Mouse (Mus musculus) heart, postnatal 36 days (tissue): Measurements from ENCODE around the gene Pola1. TPM values are rescaled to one million over a fixed set of nuclear protein-coding genes. Genes with fewer than 3 reads are reported as not detected.

Source experiments
- DNase-seq, 2 experiments: peaks; one replicate each; pipeline ENCODE4 v3.0.0; 2021 to 2022
- intact Hi-C: fragments of 180-260 bp; cut with DNase I; formaldehyde crosslinking; loops from one replicate; pipeline ENCODE4 v1.15.1; 2025
- total RNA-seq, 2 experiments: library from RNA; stranded (reverse); gene quantifications; 2 replicates each; pipeline ENCODE4 v1.2.3; 2021

Gene Pola1
- total RNA-seq, result 1 to 10 TPM; 4.0 to 4.9 TPM

DNA sequence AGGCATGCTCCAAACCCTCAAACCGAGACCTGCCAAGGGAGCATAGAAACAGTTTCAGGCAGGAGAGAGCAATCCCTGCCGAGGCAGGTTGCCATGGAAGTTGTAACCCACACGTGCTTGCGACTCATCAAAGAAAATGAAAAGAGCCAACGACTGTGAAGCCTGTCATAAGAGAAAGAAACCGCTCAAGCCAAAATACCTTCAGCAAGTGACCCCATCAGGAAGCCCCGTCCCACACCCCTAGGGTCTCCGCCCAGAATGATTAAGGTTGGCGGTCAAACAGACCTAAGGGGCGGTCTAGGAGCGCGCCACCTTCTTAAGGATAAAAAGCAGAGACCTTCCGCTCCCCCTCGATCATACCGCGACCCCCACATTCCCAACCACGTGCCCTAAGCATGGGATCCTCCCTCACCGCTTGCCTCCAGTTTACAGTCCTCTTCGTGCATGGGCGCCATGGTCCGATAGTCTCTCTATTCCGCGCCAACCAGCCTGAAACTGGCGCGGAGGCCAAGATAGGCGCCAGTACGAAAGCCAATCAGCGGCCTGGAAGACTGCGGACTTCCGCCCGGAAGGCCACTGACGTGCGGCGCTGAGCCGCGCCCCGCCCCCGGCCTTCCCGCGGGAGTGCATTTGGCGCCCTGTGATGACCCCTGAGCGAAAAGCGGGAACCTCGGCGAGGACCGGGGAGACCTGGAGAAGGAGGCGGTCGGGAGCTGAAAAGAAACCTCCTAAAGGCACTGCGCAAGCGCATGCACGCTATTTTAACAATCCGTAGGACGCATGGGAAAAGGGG, at the start of gene Pola1:
TSS of gene Pola1 (minus strand) at position 499 of the 793 bp plus-strand sequence.
- DNase-seq, result peak; percentile 84
- intact Hi-C loops, result loop anchor here (5.0 kb wide), 1 partner anchor 200 kb away; the partner anchor contains the start of gene Pdk3

DNA sequence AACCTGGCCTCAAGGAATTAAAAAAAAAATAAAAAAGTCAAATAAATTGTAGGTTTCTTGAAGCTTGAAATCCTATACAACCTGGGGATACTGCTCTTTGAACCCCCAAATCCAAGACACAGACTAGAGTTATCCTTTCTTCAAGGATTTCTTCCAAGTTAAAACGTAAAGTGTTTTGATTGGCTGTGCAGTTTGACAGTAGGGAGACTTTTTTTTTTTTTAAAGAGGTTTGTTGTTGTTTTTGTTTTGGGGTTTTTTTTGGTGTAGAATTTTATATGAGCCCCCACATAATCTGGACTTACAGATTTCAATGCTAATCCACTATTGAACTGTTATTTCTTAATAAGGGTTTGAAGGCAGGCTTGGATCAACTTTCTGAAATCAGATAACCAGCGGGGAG, 44.3 kb upstream of the Pola1 start:
- DNase-seq, result no peak
- intact Hi-C loops, result no loop called here

DNA sequence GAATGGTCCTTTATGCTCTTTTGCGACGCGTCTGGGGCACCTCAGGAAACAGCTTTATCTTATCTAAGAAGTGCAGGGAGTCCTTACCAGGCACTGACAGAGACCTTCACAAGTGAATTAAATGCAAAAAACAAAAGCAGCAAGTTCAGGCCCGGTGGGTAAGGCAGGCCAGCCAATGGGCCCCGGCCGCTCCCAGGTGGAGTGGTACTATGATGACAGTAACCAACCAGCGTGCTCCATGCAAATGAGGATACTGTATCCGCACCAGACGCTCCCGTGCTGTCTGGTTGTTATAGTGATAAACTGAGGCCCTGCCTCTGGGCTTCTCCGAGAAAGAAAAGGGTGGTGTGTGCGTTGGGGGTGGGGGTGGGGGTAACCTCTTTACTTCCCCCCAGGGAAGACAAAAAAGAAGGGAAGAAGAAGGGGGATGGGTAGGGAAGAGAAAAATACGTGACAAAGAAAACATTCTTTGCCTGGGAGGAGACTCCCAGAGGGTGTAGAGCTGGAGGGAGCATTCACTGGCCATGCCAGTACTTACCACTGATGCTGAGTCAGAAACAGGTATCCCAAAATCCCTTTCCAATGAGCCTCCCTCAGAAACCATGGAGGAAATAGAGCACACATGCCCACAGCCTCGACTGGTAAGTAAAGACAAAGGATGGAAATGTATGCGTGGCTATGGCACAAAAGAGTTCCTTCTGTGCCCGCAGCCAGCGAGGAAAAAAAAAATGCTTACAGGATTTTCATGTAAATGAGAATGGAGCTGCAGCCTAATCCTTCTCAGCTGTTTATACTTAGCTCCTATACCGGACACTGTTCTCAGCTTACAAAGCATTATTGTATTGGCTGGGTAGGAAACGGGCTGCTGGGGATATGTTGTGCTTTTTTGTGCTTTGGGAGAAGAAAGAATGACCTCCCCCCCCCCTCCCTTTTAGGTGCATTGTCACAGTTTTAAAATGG, 43.2 kb upstream of the Pola1 start:
- intact Hi-C loops, result no loop called here
- DNase-seq, result peak; percentile 1 to 3

DNA sequence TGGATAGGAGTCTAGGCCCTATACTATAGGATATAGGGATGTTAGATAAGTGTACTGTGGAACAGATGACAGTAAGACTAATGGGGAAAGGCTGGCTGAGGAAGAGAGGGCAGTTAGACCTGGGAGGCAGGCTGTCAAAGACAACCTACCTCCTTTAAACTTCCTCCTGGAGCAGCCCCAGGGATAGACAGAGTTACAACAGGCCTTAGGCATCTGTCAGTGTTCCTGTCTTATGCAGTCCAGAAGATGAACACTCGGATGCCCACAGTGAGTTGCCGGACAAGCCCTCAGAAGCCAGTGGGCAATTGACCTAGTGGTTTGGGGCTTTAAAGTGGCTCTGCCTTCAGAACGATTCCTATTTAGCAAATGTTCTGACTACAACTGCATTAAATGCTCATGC, 42.5 kb upstream of the Pola1 start:
- intact Hi-C loops, result no loop called here
- no peak for DNase-seq

DNA sequence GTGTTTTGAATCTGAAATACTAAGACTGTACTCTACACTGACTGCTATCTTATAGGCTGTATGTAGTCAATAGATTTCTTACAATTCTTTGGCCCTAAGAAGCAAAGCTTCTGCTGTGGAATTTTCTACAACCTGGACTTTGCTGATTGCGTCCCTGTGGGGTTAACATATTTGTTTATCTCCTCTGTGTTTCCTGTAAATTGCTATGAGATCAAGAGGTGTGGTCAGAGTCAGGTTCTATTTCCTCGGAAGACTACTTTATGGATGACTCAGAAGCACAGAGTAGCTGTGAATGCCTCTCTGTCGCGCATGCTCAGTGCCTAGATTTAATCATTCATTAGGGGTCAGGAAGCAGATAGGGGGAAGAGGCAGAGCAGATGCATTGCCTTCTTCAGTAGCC, 32.8 kb upstream of the Pola1 start:
- no peak for DNase-seq
- intact Hi-C loops, result no loop called here

DNA sequence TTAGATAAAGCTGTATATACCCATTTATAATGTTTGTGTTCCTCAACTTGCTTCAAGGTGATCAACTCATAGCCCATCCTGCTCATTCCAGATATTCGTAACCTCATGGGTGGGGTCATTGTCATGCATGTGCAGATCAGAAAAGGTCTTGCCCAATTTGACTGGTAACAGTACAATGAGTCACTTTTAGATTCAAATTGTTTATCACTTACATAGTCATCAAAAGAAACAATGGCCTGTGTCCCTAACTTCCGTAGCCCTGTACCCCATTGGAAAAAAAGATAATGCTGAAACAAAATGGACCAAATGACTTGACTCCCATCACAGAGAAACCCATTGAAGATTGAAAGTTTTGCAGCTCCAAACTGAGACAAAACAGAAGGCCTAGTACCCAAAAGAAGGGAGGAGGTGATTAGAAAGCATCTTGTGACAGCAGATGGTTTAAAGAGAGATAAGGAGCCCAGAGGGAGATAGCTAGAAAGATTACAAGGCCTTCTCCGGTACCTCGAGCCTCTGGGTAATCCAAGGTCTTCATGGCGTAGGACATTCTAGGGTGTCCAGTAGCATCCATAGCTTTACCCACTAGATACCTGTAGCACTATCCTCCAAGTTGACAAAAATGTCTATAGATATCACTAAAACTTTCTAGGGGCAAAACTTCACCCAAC, 32.1 kb upstream of the Pola1 start:
- DNase-seq, result no peak
- intact Hi-C loops, result no loop called here

DNA sequence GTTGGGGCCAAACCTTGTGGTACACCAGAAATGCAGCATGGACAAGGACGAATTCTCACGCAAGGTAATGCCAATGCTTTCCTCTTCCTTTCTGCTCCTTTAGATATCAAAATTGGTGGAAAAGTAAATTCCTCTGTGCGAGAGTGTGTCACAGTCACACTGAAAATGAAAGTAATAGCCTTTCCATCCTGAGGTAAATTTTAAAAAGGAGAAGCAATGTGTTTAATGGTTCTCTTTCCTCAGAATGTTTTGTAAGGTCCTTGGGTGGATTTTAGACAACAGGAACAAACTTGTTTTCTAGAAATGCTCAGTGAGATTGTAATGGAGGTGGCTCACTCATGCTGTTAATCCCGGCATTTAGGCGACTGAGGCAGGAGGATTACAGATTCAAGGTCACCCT, 23.2 kb upstream of the Pola1 start:
- no peak for DNase-seq
- intact Hi-C loops, result no loop called here

DNA sequence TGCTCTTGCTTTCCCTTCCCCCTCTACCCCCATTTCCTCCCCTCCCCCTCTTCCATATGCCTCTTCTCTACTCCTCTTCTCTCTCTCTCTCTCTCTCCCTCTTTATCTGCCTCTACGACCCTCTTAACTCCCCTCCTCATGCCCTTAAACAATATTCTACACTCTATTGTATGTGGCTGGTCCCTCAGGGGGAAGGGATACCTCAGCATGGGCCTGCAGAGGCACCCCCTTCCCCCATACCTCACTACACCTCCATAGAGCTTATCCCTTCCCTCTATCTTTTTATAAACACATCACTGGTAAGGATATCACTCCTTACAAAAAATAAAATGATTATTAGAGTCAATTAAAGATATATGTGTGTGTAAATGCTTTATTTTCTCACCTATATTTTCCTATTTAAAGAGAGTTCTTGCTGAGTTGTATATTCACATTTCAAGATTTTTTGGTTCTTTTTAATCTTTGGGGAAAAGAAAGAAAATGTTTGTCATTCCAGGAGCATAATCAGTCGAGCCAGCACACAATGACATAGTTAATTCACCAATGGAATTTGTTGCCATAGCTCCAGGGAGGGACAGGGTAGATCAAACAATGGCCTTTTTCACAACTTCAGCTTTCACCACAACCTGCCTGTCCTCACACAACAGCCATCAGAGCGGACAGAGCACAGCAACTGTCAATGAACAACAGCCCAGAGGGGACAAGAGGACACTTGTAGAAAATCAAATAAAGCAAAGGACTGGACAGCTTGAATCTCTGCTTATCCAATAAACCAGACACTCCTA, 22.5 kb upstream of the Pola1 start, which contains the start of gene Pcyt1b:
TSS of gene Pcyt1b (plus strand) at position 646 of the 785 bp plus-strand sequence.
- intact Hi-C loops, result no loop called here
- DNase-seq, result no peak

DNA sequence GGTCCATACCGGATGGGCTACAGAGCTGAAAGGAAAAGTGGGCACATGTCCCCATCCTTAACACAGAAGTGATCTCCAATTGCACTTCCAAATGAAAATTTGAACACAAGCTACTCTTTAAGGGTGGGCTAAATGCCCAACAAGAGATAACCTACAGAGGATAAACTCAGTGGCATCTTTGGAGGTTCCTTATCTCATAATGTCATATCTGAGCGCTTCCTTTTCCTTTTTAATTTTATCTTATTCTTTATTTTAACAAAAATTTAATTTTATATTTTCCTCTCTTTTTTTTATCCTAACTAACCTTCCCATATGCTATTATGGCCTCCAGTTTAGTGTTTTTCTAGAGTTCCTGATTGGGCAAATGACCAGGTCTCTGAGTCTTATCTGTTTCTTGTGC, 18.8 kb upstream of the Pola1 start:
- DNase-seq, result no peak
- intact Hi-C loops, result no loop called here

DNA sequence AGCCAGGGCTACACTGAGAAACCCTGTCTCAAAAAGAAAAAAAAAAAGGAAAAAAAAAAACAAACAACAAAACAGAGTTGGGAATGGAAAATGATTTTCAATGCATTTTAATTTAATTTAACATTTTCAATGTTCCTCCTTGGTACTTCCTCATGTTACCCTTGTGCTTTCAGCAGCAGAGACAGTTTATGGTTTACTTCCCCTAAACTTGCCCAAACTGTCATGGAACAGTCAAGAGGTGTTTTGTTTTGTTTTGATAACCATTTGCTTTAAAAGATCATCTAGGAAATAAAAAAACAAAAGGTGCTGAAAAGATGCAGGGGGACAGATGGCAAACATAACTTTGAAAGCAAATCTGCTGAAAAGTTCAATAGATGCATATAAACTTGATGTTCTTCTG, 12.1 kb upstream of the Pola1 start:
- intact Hi-C loops, result no loop called here

DNA sequence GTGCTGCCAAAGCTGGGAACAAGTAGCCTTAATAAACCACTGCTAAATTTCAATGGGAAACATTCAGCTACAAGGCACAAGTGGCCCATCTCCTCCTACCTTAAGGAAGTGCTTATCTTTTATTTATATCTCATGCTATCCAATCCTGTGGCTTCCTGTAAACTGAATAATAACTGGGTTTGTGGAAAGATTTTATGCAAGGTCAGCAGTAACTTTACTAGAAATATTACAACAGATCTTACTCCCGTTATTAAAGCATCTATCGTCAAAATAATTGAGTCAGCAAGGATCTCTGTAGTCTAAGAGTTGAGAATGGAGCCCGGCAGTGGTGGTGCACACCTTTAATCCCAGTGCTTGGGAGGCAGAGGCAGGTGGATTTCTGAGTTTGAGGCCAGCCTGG, 11.6 kb upstream of the Pola1 start:
- intact Hi-C loops, result no loop called here
- DNase-seq, result no peak

More for the DNA sequence above, 12.1 kb upstream of the Pola1 start:
- no peak for DNase-seq

DNA sequence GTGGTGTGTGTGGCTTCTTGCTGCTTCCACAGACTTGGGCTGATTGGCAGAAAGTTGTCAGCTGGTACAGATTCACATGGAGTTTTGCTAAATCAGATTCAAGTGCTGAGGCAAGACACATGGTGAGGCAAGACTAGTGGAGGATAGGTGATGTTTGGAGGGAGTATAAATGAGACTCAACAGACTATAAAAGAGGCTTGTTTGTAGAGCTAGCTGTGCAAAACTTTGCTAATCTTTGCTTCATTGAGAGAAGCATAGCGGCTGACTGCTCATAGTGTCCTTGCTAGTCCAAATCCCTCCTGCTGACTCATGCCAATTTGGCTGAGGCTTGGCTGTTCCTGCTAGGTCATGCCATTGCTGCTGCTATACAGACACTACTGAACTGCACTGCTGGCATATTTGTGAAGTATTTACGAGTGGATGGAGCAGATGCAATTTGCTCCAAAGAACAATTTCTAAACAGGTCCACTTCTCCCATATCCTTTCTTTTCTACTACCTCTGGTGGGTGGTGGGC, 3.0 kb upstream of the Pola1 start:
- intact Hi-C loops, result loop anchor here (5.0 kb wide), 1 partner anchor 197 kb away; the partner anchor contains the start of gene Pdk3
- DNase-seq, result peak in 1 of 2 experiments; percentile 4

DNA sequence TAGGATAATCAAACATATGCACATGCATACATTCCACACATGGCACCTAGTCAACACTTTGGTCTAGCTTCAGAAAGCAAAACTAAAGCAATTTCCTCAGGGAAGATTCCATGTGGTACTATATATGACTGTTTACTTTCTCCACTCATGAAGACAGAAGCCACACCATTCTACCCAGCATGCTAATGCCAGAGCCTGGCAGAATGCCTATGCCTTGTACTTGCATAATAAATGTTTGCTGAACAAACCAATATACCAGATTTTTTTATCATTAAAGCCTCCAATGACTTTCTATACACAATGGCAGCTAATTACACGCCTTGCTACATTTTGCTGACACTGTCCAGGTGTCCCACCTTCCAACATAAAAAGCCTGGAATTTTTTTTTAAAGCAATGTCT, 1.7 kb downstream of the Pola1 start:
- no peak for DNase-seq
- intact Hi-C loops, result loop anchor here (5.0 kb wide), 1 partner anchor 202 kb away; the partner anchor contains the start of gene Pdk3

DNA sequence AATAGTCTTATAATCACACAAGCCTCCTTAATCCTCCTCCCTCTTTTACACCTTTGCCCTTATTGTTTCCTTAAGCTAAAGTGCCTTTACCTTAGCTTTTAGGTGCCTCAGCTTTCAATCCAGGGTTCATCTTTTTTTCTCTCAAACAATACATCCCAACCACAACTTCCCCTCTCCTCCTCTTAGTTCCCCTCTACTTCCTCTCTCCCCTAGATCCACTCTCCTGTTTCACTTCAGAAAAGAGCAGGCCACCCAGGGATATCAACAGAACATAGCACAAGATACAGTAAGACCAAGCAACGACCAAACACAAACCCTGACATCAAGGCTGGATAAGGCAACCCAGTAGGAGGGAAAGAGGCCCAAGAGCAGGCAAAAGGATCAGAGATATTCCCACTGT, 29.7 kb downstream of the Pola1 start:
- intact Hi-C loops, result no loop called here

DNA sequence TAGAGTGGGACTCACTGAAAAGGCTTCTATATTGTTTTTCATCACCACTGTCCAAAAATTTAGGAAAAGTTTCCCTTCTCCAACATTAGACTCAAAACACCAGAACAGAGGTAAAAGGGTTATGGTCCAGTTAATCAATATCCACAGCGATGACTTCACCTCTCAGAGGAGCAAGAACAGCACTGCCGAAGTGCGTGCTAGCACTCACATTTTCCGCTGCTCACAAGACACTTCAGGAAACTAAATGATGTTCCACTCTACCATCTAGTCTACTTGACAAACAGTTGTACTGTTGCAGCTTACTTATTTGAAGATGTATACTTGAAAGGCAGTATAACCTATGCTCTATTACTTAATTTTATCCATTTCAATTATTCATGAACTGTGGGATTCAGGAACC, 37.7 kb downstream of the Pola1 start:
- intact Hi-C loops, result no loop called here
- DNase-seq, result no peak

More for the DNA sequence above, 29.7 kb downstream of the Pola1 start:
- DNase-seq, result no peak

DNA sequence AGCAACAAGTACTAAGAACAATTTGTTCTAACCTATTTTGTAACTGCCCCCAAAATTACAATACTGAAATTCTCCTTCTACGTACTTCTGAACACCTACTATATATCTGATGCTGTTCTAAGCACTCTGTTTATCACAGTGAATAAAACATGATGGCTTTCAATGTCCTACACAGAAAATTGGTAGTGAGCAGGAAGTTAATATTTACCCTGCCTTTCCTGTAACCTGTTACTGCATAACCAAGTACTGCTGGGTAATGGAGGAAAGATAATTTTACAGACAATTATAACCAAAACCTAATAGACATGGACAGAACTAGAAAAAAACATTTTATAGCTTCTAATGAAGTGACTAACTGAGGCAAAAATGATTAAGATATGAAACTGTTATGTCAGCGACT, 51.0 kb downstream of the Pola1 start:
- intact Hi-C loops, result no loop called here
- DNase-seq, result no peak

DNA sequence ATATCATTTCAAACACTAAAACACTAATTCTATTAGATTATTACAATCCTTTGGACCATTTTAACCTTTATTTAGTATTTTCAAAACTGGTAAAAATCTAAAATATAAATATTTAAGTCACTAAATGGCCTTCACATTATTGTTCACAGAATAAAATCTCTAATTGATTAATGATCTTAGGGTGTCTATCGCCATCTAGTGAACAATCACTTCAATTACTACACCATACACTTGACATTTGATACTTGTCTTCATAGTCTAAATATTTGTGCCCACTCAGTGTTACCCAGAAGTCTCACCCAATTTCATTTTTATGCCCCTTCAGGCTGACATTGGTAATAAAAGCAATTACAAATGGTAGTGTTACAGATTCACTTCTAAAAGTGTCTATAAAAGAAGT, 74.8 kb downstream of the Pola1 start:
- intact Hi-C loops, result loop anchor here (5.0 kb wide), 1 partner anchor 485 kb away; no protein-coding TSS in a partner anchor
- no peak for DNase-seq

DNA sequence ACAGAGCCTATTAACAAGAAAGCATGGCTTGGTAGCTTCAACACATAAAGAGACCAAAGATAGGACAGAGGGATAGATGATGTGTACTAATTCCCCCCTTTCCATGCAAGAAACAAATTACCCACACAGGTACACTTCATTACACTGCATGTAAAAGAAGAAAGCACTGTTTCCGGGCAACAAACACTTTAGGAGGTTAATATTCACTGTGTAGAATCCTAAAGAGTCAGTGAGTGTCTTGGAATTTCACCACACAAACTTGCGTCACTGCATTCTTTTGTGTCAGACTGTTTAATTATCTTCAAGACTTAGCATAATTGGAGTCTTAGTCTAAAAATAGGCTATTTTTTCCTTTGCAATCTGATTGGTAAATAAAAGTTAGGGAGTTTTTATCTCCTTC, 92.2 kb downstream of the Pola1 start:
- no peak for DNase-seq
- intact Hi-C loops, result no loop called here

DNA sequence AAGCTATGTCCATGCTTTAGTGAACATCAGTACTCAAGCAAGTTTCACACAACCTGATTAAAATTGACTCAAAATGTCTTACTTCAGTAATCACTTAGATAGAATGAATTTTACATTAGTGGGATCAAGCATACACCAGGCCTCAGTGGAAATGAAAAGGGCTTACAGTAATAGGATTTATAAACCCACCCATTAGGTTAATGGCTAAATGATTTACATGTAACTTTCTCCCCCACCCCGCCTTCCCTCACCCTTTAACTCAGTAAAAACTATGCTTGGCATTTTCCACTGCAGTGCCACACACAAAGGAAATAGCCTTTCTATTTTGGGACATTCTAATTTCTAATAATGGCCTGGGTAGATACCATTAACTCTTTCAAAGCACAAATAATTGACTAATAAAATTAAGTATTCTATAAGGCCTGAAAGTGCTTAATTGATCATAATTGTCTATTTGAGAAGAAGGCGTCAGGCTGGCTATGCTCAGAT, 129.0 kb downstream of the Pola1 start:
- DNase-seq, result no peak
- intact Hi-C loops, result no loop called here

DNA sequence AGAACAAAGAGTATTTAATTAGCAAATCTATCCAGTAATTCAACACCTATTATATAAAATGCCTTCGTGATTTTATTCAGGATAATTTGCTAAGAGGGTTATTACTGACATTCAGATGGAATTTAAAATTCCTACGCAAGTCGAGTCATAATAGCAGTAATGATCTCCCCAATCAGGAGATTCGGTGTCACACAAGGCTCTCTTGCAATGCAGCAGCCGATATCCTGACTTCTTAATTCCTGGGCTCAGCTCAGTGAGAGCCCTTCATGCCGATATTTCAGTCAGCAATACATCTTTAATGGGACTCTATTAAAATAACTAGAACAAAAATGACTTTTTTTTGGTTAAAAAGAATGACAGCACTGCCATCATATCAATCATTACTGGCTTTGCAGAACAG, 134.4 kb downstream of the Pola1 start:
- no peak for DNase-seq
- intact Hi-C loops, result no loop called here
